Mouse (Mus musculus) hindbrain, embryonic 14.5 days (tissue): ENCODE measurements at regions not wholly inside any gene's neighbourhood (a gene's known extent, or its start where the extent isn't known, plus 50 kb on each side); places are given as distances from the start of the nearest gene placed in this dataset.
A peak's percentile ranks its signal among the peaks of the same experiment; 100 is the strongest.

ENCODE experiments used
- ATAC-seq: fragments of 200-750 bp; cut with Nextera tagmentation; 2 replicates; pipeline ENCODE4 v1.8.0; 2017; ENCODE audit warnings: moderate number of reproducible peaks, mild to moderate bottlenecking, moderate TSS enrichment, moderate library complexity; ENCODE audit not compliant: low FRiP score
- DNase-seq: peaks from one replicate; pipeline ENCODE4 v3.0.0-alpha.2; 2015; ENCODE audit warnings: low spot score
- H3K27ac ChIP-seq: fragments of 300-500 bp; sonication (generic); 2 replicates; pipeline ENCODE4 v1.5.1; 2014; ENCODE audit warnings: mild to moderate bottlenecking, moderate library complexity
- H3K27me3 ChIP-seq: fragments of 300-500 bp; sonication (generic); 2 replicates; pipeline ENCODE4 v1.6.1; 2014; ENCODE audit warnings: mild to moderate bottlenecking, low read length, mixed read lengths; ENCODE audit not compliant: control insufficient read depth, insufficient read depth
- H3K36me3 ChIP-seq: fragments of 300-500 bp; sonication (generic); replicated peaks from 2 replicates; pipeline ENCODE4 v1.6.1; 2014; ENCODE audit not compliant: control insufficient read depth, insufficient read depth
- H3K4me1 ChIP-seq: fragments of 300-500 bp; sonication (generic); replicated peaks from 2 replicates; pipeline ENCODE4 v1.6.1; 2014; ENCODE audit warnings: antibody characterized with exemption, low read length, mixed read lengths; ENCODE audit not compliant: control insufficient read depth, insufficient read depth
- H3K4me2 ChIP-seq: fragments of 300-500 bp; sonication (generic); replicated peaks from 2 replicates; pipeline ENCODE4 v1.6.1; 2014; ENCODE audit warnings: mild to moderate bottlenecking, moderate library complexity
- H3K4me3 ChIP-seq: fragments of 300-500 bp; sonication (generic); replicated peaks from 2 replicates; pipeline ENCODE4 v1.5.1; 2014; ENCODE audit warnings: mild to moderate bottlenecking, low read length
- H3K9ac ChIP-seq: fragments of 300-500 bp; sonication (generic); 2 replicates; pipeline ENCODE4 v1.6.1; 2014
- H3K9me3 ChIP-seq: fragments of 300-500 bp; sonication (generic); 2 replicates; pipeline ENCODE4 v1.6.1; 2016; ENCODE audit warnings: low read length; ENCODE audit not compliant: control insufficient read depth
- WGBS: fragments of 180-500 bp; shearing (Covaris S2); extraction: QIAGEN DNeasy Blood & Tissue Kit; methylation state at CpG from one replicate; pipeline ENCODE4 v1.1.7; 2014; 5-methylcytosine and 5-hydroxymethylcytosine counted together

- WGBS: 12% methylated on average over 15 of the region's 15 CpGs
- Histone ChIP-seq H3K9ac (peak overlapping the region; percentile 24; the same call in 1 of the 2 replicates), H3K4me2 (peak overlapping the region; percentile 34), H3K9me3 (no peaks in the 10 kb centered on the region), H3K4me1 (peaks cover 15% of the 10 kb centered on the region), H3K36me3 (no peaks in the 10 kb centered on the region), H3K27ac (peak overlapping the region; percentile 49; the same call in 1 of the 2 replicates), H3K4me3 (no peak overlapping the region), H3K27me3 (no peaks in the 10 kb centered on the region)
- DNase-seq (no peak), ATAC-seq (peak; percentile 63; the same call in 1 of the 2 replicates)
Observed at GRCm38 (mm10) chr3:132017485-132018261, 67.4 kb upstream of the Dkk2 start.

GRCm38 (mm10) chr3:132018505-132018904 is 66.6 kb upstream of the Dkk2 start:
- 31% methylated on average over 2 of the region's 2 CpGs for WGBS
- ATAC-seq (peak; percentile 53; the same call in 1 of the 2 replicates), DNase-seq (no peak)
- no peaks in the 10 kb centered on the region for H3K27me3 ChIP-seq
- H3K4me2 ChIP-seq: no peak overlapping the region
- no peaks in the 10 kb centered on the region for H3K36me3 ChIP-seq
- no peaks in the 10 kb centered on the region for H3K9me3 ChIP-seq
- no peak overlapping the region for H3K9ac ChIP-seq
- H3K27ac ChIP-seq: no peak overlapping the region
- peaks cover 15% of the 10 kb centered on the region for H3K4me1 ChIP-seq
- no peak overlapping the region for H3K4me3 ChIP-seq

GRCm38 (mm10) chr3:132022032-132022431 is 63.1 kb upstream of the Dkk2 start:
- no peak for DNase-seq
- Histone ChIP-seq H3K9ac (no peak overlapping the region), H3K27ac (no peak overlapping the region), H3K4me1 (peaks cover 9% of the 10 kb centered on the region), H3K4me2 (no peak overlapping the region), H3K4me3 (no peak overlapping the region), H3K36me3 (no peaks in the 10 kb centered on the region), H3K9me3 (no peaks in the 10 kb centered on the region), H3K27me3 (no peaks in the 10 kb centered on the region)
- WGBS: 67% methylated on average over 4 of the region's 4 CpGs
- no peak for ATAC-seq

GRCm38 (mm10) chr3:132023342-132023741 is 61.8 kb upstream of the Dkk2 start:
- no peaks in the 10 kb centered on the region for H3K27me3 ChIP-seq
- no peak overlapping the region for H3K4me2 ChIP-seq
- H3K36me3 ChIP-seq: no peaks in the 10 kb centered on the region
- WGBS: 81% methylated on average over 6 of the region's 6 CpGs
- no peak overlapping the region for H3K4me3 ChIP-seq
- no peak overlapping the region for H3K9ac ChIP-seq
- H3K27ac ChIP-seq: no peak overlapping the region
- no peaks in the 10 kb centered on the region for H3K9me3 ChIP-seq
- DNase-seq: no peak
- no peaks in the 10 kb centered on the region for H3K4me1 ChIP-seq
- ATAC-seq: no peak

GRCm38 (mm10) chr3:132029112-132029511 is 56.0 kb upstream of the Dkk2 start:
- WGBS: 94% methylated on average over 3 of the region's 3 CpGs
- no peaks in the 10 kb centered on the region for H3K4me1 ChIP-seq
- H3K4me3 ChIP-seq: no peak overlapping the region
- H3K9me3 ChIP-seq: no peaks in the 10 kb centered on the region
- H3K36me3 ChIP-seq: no peaks in the 10 kb centered on the region
- H3K4me2 ChIP-seq: no peak overlapping the region
- H3K27me3 ChIP-seq: no peaks in the 10 kb centered on the region
- ATAC-seq (no peak), DNase-seq (no peak)
- no peak overlapping the region for H3K9ac ChIP-seq
- no peak overlapping the region for H3K27ac ChIP-seq

- no peaks in the 10 kb centered on the region for H3K9me3 ChIP-seq
- no peak overlapping the region for H3K4me3 ChIP-seq
- no peaks in the 10 kb centered on the region for H3K36me3 ChIP-seq
- H3K27me3 ChIP-seq: no peaks in the 10 kb centered on the region
- ATAC-seq: no peak
- DNase-seq: no peak
- no peak overlapping the region for H3K9ac ChIP-seq
- no peak overlapping the region for H3K4me2 ChIP-seq
- H3K27ac ChIP-seq: no peak overlapping the region
- no peaks in the 10 kb centered on the region for H3K4me1 ChIP-seq
- WGBS: 41% methylated on average over 5 of the region's 5 CpGs
Observed at GRCm38 (mm10) chr3:132033078-132033713, 51.9 kb upstream of the Dkk2 start.

- Histone ChIP-seq H3K4me3 (no peak overlapping the region), H3K27ac (no peak overlapping the region), H3K36me3 (no peaks in the 10 kb centered on the region), H3K4me2 (no peak overlapping the region), H3K9me3 (no peaks in the 10 kb centered on the region), H3K4me1 (no peaks in the 10 kb centered on the region), H3K9ac (no peak overlapping the region), H3K27me3 (no peaks in the 10 kb centered on the region)
- 75% methylated on average over 2 of the region's 2 CpGs for WGBS
- ATAC-seq (no peak), DNase-seq (no peak)
Observed at GRCm38 (mm10) chr3:132035176-132035575, 49.9 kb upstream of the Dkk2 start.
